Mouse (Mus musculus): ENCODE results near the gene St3gal3.
A peak's percentile ranks its signal among the peaks of the same experiment; 100 is the strongest.

Gene St3gal3

GRCm38 (mm10) chr4:117928699-117929241 lies 205.9 kb downstream of the St3gal3 start:
- DNase-seq (ENCODE audit: low spot score in 2 of 2) = peak; percentile 65 to 71

- DNase-seq (ENCODE audit: low spot score in 2 of 2) = no peak
These were observed 206.5 kb downstream of the St3gal3 start for GRCm38 (mm10) chr4:117928234-117928633.

- no peak for DNase-seq (ENCODE audit: low spot score in 2 of 2)
These were observed 207.9 kb downstream of the St3gal3 start for GRCm38 (mm10) chr4:117926545-117927482.

GRCm38 (mm10) chr4:117924916-117925315 lies 209.8 kb downstream of the St3gal3 start:
- DNase-seq (ENCODE audit: low spot score in 2 of 2) = no peak

- no peak for DNase-seq (ENCODE audit: low spot score in 2 of 2)
These were observed 211.3 kb downstream of the St3gal3 start for GRCm38 (mm10) chr4:117923450-117923849.

- DNase-seq (ENCODE audit: low spot score in 2 of 2) = no peak
These were observed 213.4 kb downstream of the St3gal3 start for GRCm38 (mm10) chr4:117921358-117921757.

GRCm38 (mm10) chr4:117918762-117919161 lies 216.0 kb downstream of the St3gal3 start:
- no peak for DNase-seq (ENCODE audit: low spot score in 2 of 2)

GRCm38 (mm10) chr4:117918261-117918660 lies 216.5 kb downstream of the St3gal3 start:
- no peak for DNase-seq (ENCODE audit: low spot score in 2 of 2)

- no peak for DNase-seq (ENCODE audit: low spot score in 2 of 2)
These were observed 216.9 kb downstream of the St3gal3 start for GRCm38 (mm10) chr4:117917847-117918246.

GRCm38 (mm10) chr4:117917402-117917801 lies 217.3 kb downstream of the St3gal3 start:
- DNase-seq (ENCODE audit: low spot score in 2 of 2) = no peak

- DNase-seq (ENCODE audit: low spot score in 2 of 2) = no peak
These were observed 218.3 kb downstream of the St3gal3 start for GRCm38 (mm10) chr4:117916386-117916785.

- no peak for DNase-seq (ENCODE audit: low spot score in 2 of 2)
These were observed 219.1 kb downstream of the St3gal3 start for GRCm38 (mm10) chr4:117915489-117916105.

GRCm38 (mm10) chr4:117914591-117915442 lies 219.9 kb downstream of the St3gal3 start, which contains the start of gene Ipo13:
TSS of gene Ipo13 (minus strand) at chr4:117914999.
- peak; percentile 90 to 95 for DNase-seq (ENCODE audit: low spot score in 2 of 2)

- no peak for DNase-seq (ENCODE audit: low spot score in 2 of 2)
These were observed 220.7 kb downstream of the St3gal3 start for GRCm38 (mm10) chr4:117914031-117914430.

GRCm38 (mm10) chr4:117913421-117913820 lies 221.3 kb downstream of the St3gal3 start:
- DNase-seq (ENCODE audit: low spot score in 2 of 2) = no peak

GRCm38 (mm10) chr4:117912685-117913273 lies 221.9 kb downstream of the St3gal3 start:
- DNase-seq (ENCODE audit: low spot score in 2 of 2) = no peak

GRCm38 (mm10) chr4:117912131-117912561 lies 222.6 kb downstream of the St3gal3 start:
- no peak for DNase-seq (ENCODE audit: low spot score in 2 of 2)

GRCm38 (mm10) chr4:117908834-117909453 lies 225.8 kb downstream of the St3gal3 start:
- DNase-seq (ENCODE audit: low spot score in 2 of 2) = no peak

GRCm38 (mm10) chr4:117906196-117906595 lies 228.5 kb downstream of the St3gal3 start:
- no peak for DNase-seq (ENCODE audit: low spot score in 2 of 2)

- no peak for DNase-seq (ENCODE audit: low spot score in 2 of 2)
These were observed 230.0 kb downstream of the St3gal3 start for GRCm38 (mm10) chr4:117904761-117905160.

- no peak for DNase-seq (ENCODE audit: low spot score in 2 of 2)
These were observed 230.6 kb downstream of the St3gal3 start for GRCm38 (mm10) chr4:117904094-117904493.
